Mouse (Mus musculus): ENCODE results near the gene Col15a1.

DNA sequence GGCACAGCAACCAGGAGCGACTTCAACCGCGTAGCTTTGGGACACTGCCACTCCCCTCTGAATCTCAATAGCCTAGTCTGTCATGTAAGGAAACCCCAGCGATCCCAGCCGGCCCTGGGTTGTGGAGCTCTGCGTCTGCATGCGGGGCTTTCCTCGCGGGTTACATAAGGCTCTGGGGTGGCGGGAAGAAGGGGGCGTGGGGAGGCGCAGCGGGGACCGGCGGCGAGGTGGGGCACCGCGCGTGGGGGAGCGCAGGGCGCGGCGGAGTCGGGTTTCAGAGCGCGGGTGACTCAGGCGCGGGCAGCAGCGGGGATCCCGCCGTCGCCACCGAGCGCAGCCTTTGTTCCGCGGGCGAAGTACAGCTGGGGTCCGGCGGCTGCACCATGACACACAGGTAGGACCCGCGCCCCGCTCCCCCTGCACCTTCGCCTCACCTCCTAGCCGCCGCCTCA is at the start of gene Col15a1:
- TF ChIP-seq CTCF (IDR thresholded peaks at IDR 0.05; ENCODE audit: extremely low read depth, insufficient read depth, insufficient read length, insufficient replicate concordance) (no peak), POLR2A (IDR thresholded peaks at IDR 0.05; ENCODE audit: low read depth, low read length) (no peak)
